Mouse (Mus musculus) ES-E14 (cell line): ENCODE measurements around the gene Gpr155. TPM values are rescaled to one million over a fixed set of nuclear protein-coding genes. Genes with fewer than 3 reads are reported as not detected.
A peak's percentile ranks its signal among the peaks of the same experiment; 100 is the strongest.

Experiments
- DNase-seq: peaks from one replicate; pipeline ENCODE4 v3.0.0-alpha.2; 2013; ENCODE audit warnings: low read depth, low spot score
- H3K27ac ChIP-seq: 2 replicates; pipeline ENCODE4 v1.5.1; 2012; ENCODE audit warnings: low read depth, mild to moderate bottlenecking, low read length, moderate library complexity, mixed read lengths; ENCODE audit not compliant: poor library complexity, insufficient read depth, severe bottlenecking
- H3K36me3 ChIP-seq: 2 replicates; pipeline ENCODE4 v1.6.1; 2012; ENCODE audit warnings: mild to moderate bottlenecking, low read length, moderate library complexity, mixed read lengths; ENCODE audit not compliant: control insufficient read depth, poor library complexity, insufficient read depth, severe bottlenecking
- H3K4me1 ChIP-seq, 2 experiments: fragments of 150-350 bp in 1 of 2; sonication (generic) in 1 of 2; 2 replicates each; pipeline ENCODE4 v1.6.1; 2012; ENCODE audit warnings: low read length in 2 of 2, mild to moderate bottlenecking in 1 of 2, mixed read lengths in 1 of 2; ENCODE audit not compliant: control insufficient read depth in 2 of 2, insufficient read depth in 2 of 2, poor library complexity in 1 of 2
- H3K4me3 ChIP-seq, 2 experiments: fragments of 150-350 bp in 1 of 2; sonication (generic) in 1 of 2; 2 replicates each; pipeline ENCODE4 v1.5.1; 2012; ENCODE audit warnings: low read length in 2 of 2, low read depth in 1 of 2, mild to moderate bottlenecking in 1 of 2, mixed read lengths in 1 of 2; ENCODE audit not compliant: insufficient read depth in 1 of 2, poor library complexity in 1 of 2, severe bottlenecking in 1 of 2
- H3K9ac ChIP-seq: 2 replicates; pipeline ENCODE4 v1.6.1; 2012; ENCODE audit warnings: low read depth, mild to moderate bottlenecking, low read length, mixed read lengths; ENCODE audit not compliant: poor library complexity, insufficient read depth, severe bottlenecking
- H3K9me3 ChIP-seq: fragments of 150-350 bp; sonication (generic); 2 replicates; pipeline ENCODE4 v1.6.1; 2012; ENCODE audit warnings: low read depth, mild to moderate bottlenecking, low read length; ENCODE audit not compliant: control insufficient read depth, insufficient read depth
- CHD2 ChIP-seq: IDR thresholded peaks from 2 replicates; pipeline ENCODE4 v1.6.1; 2014; ENCODE audit warnings: mild to moderate bottlenecking, low read depth, low read length, inconsistent platforms
- HCFC1 ChIP-seq: IDR thresholded peaks from 2 replicates; pipeline ENCODE4 v1.6.1; 2012; ENCODE audit warnings: low read length, inconsistent platforms, borderline replicate concordance; ENCODE audit not compliant: insufficient read depth
- MAFK ChIP-seq: IDR thresholded peaks from 2 replicates; pipeline ENCODE4 v1.6.1; 2014; ENCODE audit warnings: mild to moderate bottlenecking, low read depth, low read length, inconsistent platforms; ENCODE audit not compliant: insufficient read depth
- ZC3H11A ChIP-seq: IDR thresholded peaks from 2 replicates; pipeline ENCODE4 v1.6.1; 2012; ENCODE audit warnings: low read depth, mild to moderate bottlenecking, inconsistent platforms, low read length, borderline replicate concordance
- ZNF384 ChIP-seq: IDR thresholded peaks from 2 replicates; pipeline ENCODE4 v1.6.1; 2012; ENCODE audit warnings: low read depth, low read length, inconsistent platforms
- in situ Hi-C, 2 experiments: fragments of 600-800 bp; cut with MboI; formaldehyde crosslinking; loops; one replicate each; pipeline ENCODE4 v1.15.1; 2025; ENCODE audit warnings: low sequenced_read_pairs in 2 of 2, inconsistent platforms in 1 of 2; ENCODE audit not compliant: unreplicated experiment in 2 of 2
- total RNA-seq: library from RNA; depleted of rRNA; stranded (reverse); fragments of 300-350 nt; gene quantifications from 2 replicates; pipeline ENCODE4 v1.2.3, GENCODE M21; 2012

Gene Gpr155
- total RNA-seq, 1 experiment, result 2.3 TPM

GRCm38 (mm10) chr2:73357004-73357403 lies 29.4 kb downstream of the Gpr155 start:
- peak overlapping the region; percentile 29 to 36 for H3K4me3 ChIP-seq
- H3K36me3 ChIP-seq, result no peaks in the 10 kb centered on the region
- no peaks in the 10 kb centered on the region for H3K9me3 ChIP-seq
- TF ChIP-seq ZNF384 (no peak), ZC3H11A (no peak), MAFK (no peak), CHD2 (no peak), HCFC1 (no peak)
- H3K4me1 ChIP-seq, result no peaks in the 10 kb centered on the region
- in situ Hi-C loops, result no loop called here
- H3K9ac ChIP-seq, result peak overlapping the region; percentile 31; the same call in 1 of the 2 replicates
- H3K27ac ChIP-seq, result no peak overlapping the region
- DNase-seq, result no peak

- no peak overlapping the region for H3K4me3 ChIP-seq
- H3K27ac ChIP-seq, result no peak overlapping the region
- in situ Hi-C loops, result no loop called here
- no peaks in the 10 kb centered on the region for H3K36me3 ChIP-seq
- H3K4me1 ChIP-seq, result no peaks in the 10 kb centered on the region
- TF ChIP-seq CHD2, result no peak
- TF ChIP-seq ZC3H11A, result no peak
- TF ChIP-seq ZNF384, result no peak
- no peak for TF ChIP-seq HCFC1
- no peak for TF ChIP-seq MAFK
- no peaks in the 10 kb centered on the region for H3K9me3 ChIP-seq
- H3K9ac ChIP-seq, result no peak overlapping the region
- no peak for DNase-seq
Observed at GRCm38 (mm10) chr2:73351927-73352374, 34.4 kb downstream of the Gpr155 start.

- Histone ChIP-seq H3K27ac (no peak overlapping the region), H3K36me3 (no peaks in the 10 kb centered on the region), H3K4me1 (no peaks in the 10 kb centered on the region), H3K9ac (no peak overlapping the region), H3K4me3 (no peak overlapping the region), H3K9me3 (no peaks in the 10 kb centered on the region)
- no peak for DNase-seq
- in situ Hi-C loops, result no loop called here
- no peak for TF ChIP-seq CHD2
- TF ChIP-seq ZNF384, result no peak
- no peak for TF ChIP-seq HCFC1
- TF ChIP-seq ZC3H11A, result no peak
- TF ChIP-seq MAFK, result no peak
Observed at GRCm38 (mm10) chr2:73351496-73351895, 34.9 kb downstream of the Gpr155 start.

- no peak overlapping the region for H3K9ac ChIP-seq
- no peaks in the 10 kb centered on the region for H3K36me3 ChIP-seq
- H3K4me1 ChIP-seq, result no peaks in the 10 kb centered on the region
- no peak for DNase-seq
- H3K9me3 ChIP-seq, result no peaks in the 10 kb centered on the region
- H3K4me3 ChIP-seq, result no peak overlapping the region
- no peak overlapping the region for H3K27ac ChIP-seq
- TF ChIP-seq ZNF384 (no peak), HCFC1 (no peak), MAFK (no peak), CHD2 (no peak)
- in situ Hi-C loops, result no loop called here
Observed at GRCm38 (mm10) chr2:73348221-73348620, 38.2 kb downstream of the Gpr155 start.

- in situ Hi-C loops, result no loop called here
- no peak for TF ChIP-seq HCFC1
- no peak for TF ChIP-seq CHD2
- Histone ChIP-seq H3K9ac (no peak overlapping the region), H3K4me1 (no peaks in the 10 kb centered on the region), H3K4me3 (no peak overlapping the region), H3K36me3 (no peaks in the 10 kb centered on the region), H3K27ac (no peak overlapping the region), H3K9me3 (no peaks in the 10 kb centered on the region)
- no peak for DNase-seq
Observed at GRCm38 (mm10) chr2:73347766-73348165, 38.6 kb downstream of the Gpr155 start.
